Mouse (Mus musculus): Measurements from ENCODE around the gene Cdk19. TPM values are rescaled to one million over a fixed set of nuclear protein-coding genes. Genes with fewer than 3 reads are reported as not detected.
A peak's percentile ranks its signal among the peaks of the same experiment; 100 is the strongest.

Gene Cdk19
- polyA plus RNA-seq, 1 experiment from 2014 or later: 11.3 TPM

GRCm38 (mm10) chr10:40346776-40347403, 7.5 kb downstream of the Cdk19 start:
- no peak overlapping the region for H3K9ac ChIP-seq (replicated peaks; ENCODE audit: low read length)
- DNase-seq (ENCODE audit: low spot score): no peak
- no peaks in the 10 kb centered on the region for H3K27me3 ChIP-seq (ENCODE audit: control insufficient read depth, insufficient read depth, low read length)
- H3K4me1 ChIP-seq (ENCODE audit: control insufficient read depth, insufficient read depth, low read length): no peaks in the 10 kb centered on the region
- no peak overlapping the region for H3K4me2 ChIP-seq (ENCODE audit: low read depth, low read length)
- H3K9me3 ChIP-seq (replicated peaks; ENCODE audit: control insufficient read depth, low read length): no peaks in the 10 kb centered on the region
- no peaks in the 10 kb centered on the region for H3K36me3 ChIP-seq (replicated peaks; ENCODE audit: control insufficient read depth, insufficient read depth, low read depth, low read length)
- H3K27ac ChIP-seq (replicated peaks; ENCODE audit: low read depth, low read length): no peak overlapping the region
- no peak for ATAC-seq (replicated peaks; ENCODE audit: insufficient number of reproducible peaks, low FRiP score, low TSS enrichment, low read depth)
- no peak overlapping the region for H3K4me3 ChIP-seq (ENCODE audit: low read depth, low read length)
- WGBS: 76% methylated on average over 3 of the region's 3 CpGs

GRCm38 (mm10) chr10:40347461-40347954, 8.1 kb downstream of the Cdk19 start:
- H3K4me1 ChIP-seq (ENCODE audit: control insufficient read depth, insufficient read depth, low read length): no peaks in the 10 kb centered on the region
- H3K27me3 ChIP-seq (ENCODE audit: control insufficient read depth, insufficient read depth, low read length): no peaks in the 10 kb centered on the region
- no peak overlapping the region for H3K27ac ChIP-seq (replicated peaks; ENCODE audit: low read depth, low read length)
- H3K4me3 ChIP-seq (ENCODE audit: low read depth, low read length): no peak overlapping the region
- no peak for ATAC-seq (replicated peaks; ENCODE audit: insufficient number of reproducible peaks, low FRiP score, low TSS enrichment, low read depth)
- no peaks in the 10 kb centered on the region for H3K36me3 ChIP-seq (replicated peaks; ENCODE audit: control insufficient read depth, insufficient read depth, low read depth, low read length)
- 68% methylated on average over 9 of the region's 9 CpGs for WGBS
- H3K4me2 ChIP-seq (ENCODE audit: low read depth, low read length): no peak overlapping the region
- DNase-seq (ENCODE audit: low spot score): no peak
- no peak overlapping the region for H3K9ac ChIP-seq (replicated peaks; ENCODE audit: low read length)
- H3K9me3 ChIP-seq (replicated peaks; ENCODE audit: control insufficient read depth, low read length): no peaks in the 10 kb centered on the region

- peak overlapping the region; percentile 75 for H3K9ac ChIP-seq (replicated peaks; ENCODE audit: low read length)
- H3K9me3 ChIP-seq (replicated peaks; ENCODE audit: control insufficient read depth, low read length): no peaks in the 10 kb centered on the region
- peak; percentile 98 for ATAC-seq (replicated peaks; ENCODE audit: insufficient number of reproducible peaks, low FRiP score, low TSS enrichment, low read depth)
- WGBS: under 1% methylated on average over 76 of the region's 76 CpGs
- peak overlapping the region; percentile 89 for H3K4me3 ChIP-seq (ENCODE audit: low read depth, low read length)
- no peaks in the 10 kb centered on the region for H3K36me3 ChIP-seq (replicated peaks; ENCODE audit: control insufficient read depth, insufficient read depth, low read depth, low read length)
- DNase-seq (ENCODE audit: low spot score): peak; percentile 100
- no peaks in the 10 kb centered on the region for H3K4me1 ChIP-seq (ENCODE audit: control insufficient read depth, insufficient read depth, low read length)
- peak overlapping the region; percentile 60 for H3K4me2 ChIP-seq (ENCODE audit: low read depth, low read length)
- H3K27me3 ChIP-seq (ENCODE audit: control insufficient read depth, insufficient read depth, low read length): no peaks in the 10 kb centered on the region
- peak overlapping the region; percentile 90 for H3K27ac ChIP-seq (replicated peaks; ENCODE audit: low read depth, low read length)
Observed at GRCm38 (mm10) chr10:40348566-40349536, 9.5 kb downstream of the Cdk19 start.

GRCm38 (mm10) chr10:40349631-40350177, 10.3 kb downstream of the Cdk19 start:
- peak; percentile 82 for DNase-seq (ENCODE audit: low spot score)
- H3K27me3 ChIP-seq (ENCODE audit: control insufficient read depth, insufficient read depth, low read length): no peaks in the 10 kb centered on the region
- peak overlapping the region; percentile 60 for H3K4me2 ChIP-seq (ENCODE audit: low read depth, low read length)
- H3K27ac ChIP-seq (replicated peaks; ENCODE audit: low read depth, low read length): peak overlapping the region; percentile 90
- ATAC-seq (replicated peaks; ENCODE audit: insufficient number of reproducible peaks, low FRiP score, low TSS enrichment, low read depth): peak; percentile 36
- no peaks in the 10 kb centered on the region for H3K36me3 ChIP-seq (replicated peaks; ENCODE audit: control insufficient read depth, insufficient read depth, low read depth, low read length)
- no peaks in the 10 kb centered on the region for H3K4me1 ChIP-seq (ENCODE audit: control insufficient read depth, insufficient read depth, low read length)
- H3K9ac ChIP-seq (replicated peaks; ENCODE audit: low read length): peak overlapping the region; percentile 75
- peak overlapping the region; percentile 89 for H3K4me3 ChIP-seq (ENCODE audit: low read depth, low read length)
- WGBS: 0% methylated on average over 41 of the region's 62 CpGs
- H3K9me3 ChIP-seq (replicated peaks; ENCODE audit: control insufficient read depth, low read length): no peaks in the 10 kb centered on the region

GRCm38 (mm10) chr10:40350245-40350932, 11.0 kb downstream of the Cdk19 start:
- Histone ChIP-seq H3K9me3 (replicated peaks; ENCODE audit: control insufficient read depth, low read length) (no peaks in the 10 kb centered on the region), H3K4me2 (ENCODE audit: low read depth, low read length) (peak overlapping the region; percentile 60), H3K4me1 (ENCODE audit: control insufficient read depth, insufficient read depth, low read length) (no peaks in the 10 kb centered on the region), H3K4me3 (ENCODE audit: low read depth, low read length) (peak overlapping the region; percentile 89), H3K27ac (replicated peaks; ENCODE audit: low read depth, low read length) (peak overlapping the region; percentile 90; the same call in 1 of the 2 replicates), H3K36me3 (replicated peaks; ENCODE audit: control insufficient read depth, insufficient read depth, low read depth, low read length) (no peaks in the 10 kb centered on the region), H3K9ac (replicated peaks; ENCODE audit: low read length) (peak overlapping the region; percentile 75), H3K27me3 (ENCODE audit: control insufficient read depth, insufficient read depth, low read length) (no peaks in the 10 kb centered on the region)
- ATAC-seq (replicated peaks; ENCODE audit: insufficient number of reproducible peaks, low FRiP score, low TSS enrichment, low read depth) (no peak), DNase-seq (ENCODE audit: low spot score) (no peak)
- WGBS: 57% methylated on average over 12 of the region's 12 CpGs

GRCm38 (mm10) chr10:40351156-40351555, 11.8 kb downstream of the Cdk19 start:
- H3K4me3 ChIP-seq (ENCODE audit: low read depth, low read length): no peak overlapping the region
- no peaks in the 10 kb centered on the region for H3K9me3 ChIP-seq (replicated peaks; ENCODE audit: control insufficient read depth, low read length)
- no peak overlapping the region for H3K9ac ChIP-seq (replicated peaks; ENCODE audit: low read length)
- H3K27me3 ChIP-seq (ENCODE audit: control insufficient read depth, insufficient read depth, low read length): no peaks in the 10 kb centered on the region
- DNase-seq (ENCODE audit: low spot score) (no peak), ATAC-seq (replicated peaks; ENCODE audit: insufficient number of reproducible peaks, low FRiP score, low TSS enrichment, low read depth) (no peak)
- H3K4me1 ChIP-seq (ENCODE audit: control insufficient read depth, insufficient read depth, low read length): no peaks in the 10 kb centered on the region
- H3K27ac ChIP-seq (replicated peaks; ENCODE audit: low read depth, low read length): no peak overlapping the region
- WGBS: 66% methylated on average over 4 of the region's 4 CpGs
- H3K4me2 ChIP-seq (ENCODE audit: low read depth, low read length): no peak overlapping the region
- no peaks in the 10 kb centered on the region for H3K36me3 ChIP-seq (replicated peaks; ENCODE audit: control insufficient read depth, insufficient read depth, low read depth, low read length)

GRCm38 (mm10) chr10:40354081-40354480, 14.7 kb downstream of the Cdk19 start:
- ATAC-seq (replicated peaks; ENCODE audit: insufficient number of reproducible peaks, low FRiP score, low TSS enrichment, low read depth) (no peak), DNase-seq (ENCODE audit: low spot score) (no peak)
- Histone ChIP-seq H3K27ac (replicated peaks; ENCODE audit: low read depth, low read length) (no peak overlapping the region), H3K36me3 (replicated peaks; ENCODE audit: control insufficient read depth, insufficient read depth, low read depth, low read length) (no peaks in the 10 kb centered on the region), H3K4me3 (ENCODE audit: low read depth, low read length) (no peak overlapping the region), H3K27me3 (ENCODE audit: control insufficient read depth, insufficient read depth, low read length) (no peaks in the 10 kb centered on the region), H3K4me2 (ENCODE audit: low read depth, low read length) (no peak overlapping the region), H3K9me3 (replicated peaks; ENCODE audit: control insufficient read depth, low read length) (no peaks in the 10 kb centered on the region), H3K9ac (replicated peaks; ENCODE audit: low read length) (no peak overlapping the region), H3K4me1 (ENCODE audit: control insufficient read depth, insufficient read depth, low read length) (no peaks in the 10 kb centered on the region)
- 86% methylated on average over 9 of the region's 9 CpGs for WGBS

Data from embryonic facial prominence, embryonic 11.5 days (tissue).